Mouse (Mus musculus): ENCODE results near the gene Ppp1r13l.

- TF ChIP-seq CTCF (conservative IDR thresholded peaks at IDR 0.05; ENCODE audit: insufficient read depth, insufficient read length, low read depth, low read length) = no peak
- TF ChIP-seq POLR2A (IDR thresholded peaks at IDR 0.05; ENCODE audit: low read depth, low read length) = no peak
Observed at GRCm38 (mm10) chr7:19349188-19349915, 10.2 kb upstream of the Ppp1r13l start.

Measured in kidney, adult 2 months (tissue).